Mouse (Mus musculus): ENCODE data around the gene Trem2. TPM values are rescaled to one million over a fixed set of nuclear protein-coding genes. Genes with fewer than 3 reads are reported as not detected.
A peak's percentile ranks its signal among the peaks of the same experiment; 100 is the strongest.

The Trem2 gene
- polyA plus RNA-seq, 1 experiment from 2014 or later, result 1.7 TPM

- Histone ChIP-seq H3K4me1 (replicated peaks) (no peaks in the 10 kb centered on the region), H3K4me3 (no peak overlapping the region), H3K4me2 (no peak overlapping the region), H3K9ac (no peak overlapping the region), H3K27ac (ENCODE audit: poor library complexity, severe bottlenecking) (no peak overlapping the region), H3K9me3 (replicated peaks) (no peaks in the 10 kb centered on the region), H3K27me3 (replicated peaks) (no peaks in the 10 kb centered on the region), H3K36me3 (no peaks in the 10 kb centered on the region)
- 86% methylated on average over 5 of the region's 5 CpGs for WGBS
- no peak for ATAC-seq (ENCODE audit: insufficient number of reproducible peaks, low FRiP score)
Observed at GRCm38 (mm10) chr17:48324258-48324657, 21.9 kb upstream of the Trem2 start.

- 84% methylated on average over 6 of the region's 6 CpGs for WGBS
- no peaks in the 10 kb centered on the region for H3K9me3 ChIP-seq (replicated peaks)
- no peak overlapping the region for H3K27ac ChIP-seq (ENCODE audit: poor library complexity, severe bottlenecking)
- no peak for ATAC-seq (ENCODE audit: insufficient number of reproducible peaks, low FRiP score)
- no peaks in the 10 kb centered on the region for H3K36me3 ChIP-seq
- no peaks in the 10 kb centered on the region for H3K4me1 ChIP-seq (replicated peaks)
- no peak overlapping the region for H3K9ac ChIP-seq
- H3K27me3 ChIP-seq (replicated peaks), result no peaks in the 10 kb centered on the region
- no peak overlapping the region for H3K4me3 ChIP-seq
- H3K4me2 ChIP-seq, result no peak overlapping the region
Observed at GRCm38 (mm10) chr17:48325093-48325492, 21.1 kb upstream of the Trem2 start.

GRCm38 (mm10) chr17:48325638-48326037, 20.6 kb upstream of the Trem2 start:
- 78% methylated on average over 11 of the region's 11 CpGs for WGBS

GRCm38 (mm10) chr17:48326656-48327055, 19.5 kb upstream of the Trem2 start:
- no peaks in the 10 kb centered on the region for H3K9me3 ChIP-seq (replicated peaks)
- H3K27ac ChIP-seq (ENCODE audit: poor library complexity, severe bottlenecking), result no peak overlapping the region
- H3K4me1 ChIP-seq (replicated peaks), result no peaks in the 10 kb centered on the region
- no peak for ATAC-seq (ENCODE audit: insufficient number of reproducible peaks, low FRiP score)
- no peak overlapping the region for H3K4me2 ChIP-seq
- no peaks in the 10 kb centered on the region for H3K27me3 ChIP-seq (replicated peaks)
- WGBS, result 68% methylated on average over 4 of the region's 4 CpGs
- H3K36me3 ChIP-seq, result no peaks in the 10 kb centered on the region
- no peak overlapping the region for H3K4me3 ChIP-seq
- H3K9ac ChIP-seq, result no peak overlapping the region

More at GRCm38 (mm10) chr17:48325638-48326037, 20.6 kb upstream of the Trem2 start:
- Histone ChIP-seq H3K9me3 (replicated peaks) (no peaks in the 10 kb centered on the region), H3K9ac (no peak overlapping the region), H3K4me3 (no peak overlapping the region), H3K27ac (ENCODE audit: poor library complexity, severe bottlenecking) (no peak overlapping the region), H3K27me3 (replicated peaks) (no peaks in the 10 kb centered on the region), H3K4me1 (replicated peaks) (no peaks in the 10 kb centered on the region), H3K36me3 (no peaks in the 10 kb centered on the region), H3K4me2 (no peak overlapping the region)
- ATAC-seq (ENCODE audit: insufficient number of reproducible peaks, low FRiP score), result no peak

GRCm38 (mm10) chr17:48332524-48332923, 13.7 kb upstream of the Trem2 start:
- H3K36me3 ChIP-seq, result no peaks in the 10 kb centered on the region
- 67% methylated on average over 2 of the region's 2 CpGs for WGBS
- H3K9ac ChIP-seq, result no peak overlapping the region
- no peaks in the 10 kb centered on the region for H3K9me3 ChIP-seq (replicated peaks)
- H3K4me1 ChIP-seq (replicated peaks), result 0 out of 2 replicates have a peak, but pooled peaks cover 4% of the 10 kb centered on the region
- H3K27ac ChIP-seq (ENCODE audit: poor library complexity, severe bottlenecking), result no peak overlapping the region
- no peaks in the 10 kb centered on the region for H3K27me3 ChIP-seq (replicated peaks)
- no peak for ATAC-seq (ENCODE audit: insufficient number of reproducible peaks, low FRiP score)
- no peak overlapping the region for H3K4me3 ChIP-seq
- no peak overlapping the region for H3K4me2 ChIP-seq

GRCm38 (mm10) chr17:48334186-48334585, 12.0 kb upstream of the Trem2 start:
- no peak overlapping the region for H3K27ac ChIP-seq (ENCODE audit: poor library complexity, severe bottlenecking)
- no peak for ATAC-seq (ENCODE audit: insufficient number of reproducible peaks, low FRiP score)
- H3K9ac ChIP-seq, result no peak overlapping the region
- no peak overlapping the region for H3K4me3 ChIP-seq
- 0 out of 2 replicates have a peak, but pooled peaks cover 4% of the 10 kb centered on the region for H3K4me1 ChIP-seq (replicated peaks)
- no peaks in the 10 kb centered on the region for H3K36me3 ChIP-seq
- 87% methylated on average over 4 of the region's 4 CpGs for WGBS
- no peak overlapping the region for H3K4me2 ChIP-seq
- H3K27me3 ChIP-seq (replicated peaks), result no peaks in the 10 kb centered on the region
- no peaks in the 10 kb centered on the region for H3K9me3 ChIP-seq (replicated peaks)

- H3K27me3 ChIP-seq (replicated peaks), result no peaks in the 10 kb centered on the region
- no peak overlapping the region for H3K27ac ChIP-seq (ENCODE audit: poor library complexity, severe bottlenecking)
Observed at GRCm38 (mm10) chr17:48336857-48337256, 9.3 kb upstream of the Trem2 start.

GRCm38 (mm10) chr17:48340267-48340666, 5.9 kb upstream of the Trem2 start:
- H3K27me3 ChIP-seq (replicated peaks), result no peaks in the 10 kb centered on the region
- no peaks in the 10 kb centered on the region for H3K9me3 ChIP-seq (replicated peaks)
- H3K4me3 ChIP-seq, result no peak overlapping the region
- H3K36me3 ChIP-seq, result no peaks in the 10 kb centered on the region
- no peak overlapping the region for H3K27ac ChIP-seq (ENCODE audit: poor library complexity, severe bottlenecking)
- no peak for ATAC-seq (ENCODE audit: insufficient number of reproducible peaks, low FRiP score)
- no peaks in the 10 kb centered on the region for H3K4me1 ChIP-seq (replicated peaks)
- WGBS, result 84% methylated on average over 1 of the region's 1 CpGs
- H3K4me2 ChIP-seq, result no peak overlapping the region
- no peak overlapping the region for H3K9ac ChIP-seq

More at GRCm38 (mm10) chr17:48336857-48337256, 9.3 kb upstream of the Trem2 start:
- Histone ChIP-seq H3K4me2 (no peak overlapping the region), H3K4me1 (replicated peaks) (0 out of 2 replicates have a peak, but pooled peaks cover 4% of the 10 kb centered on the region), H3K9ac (no peak overlapping the region), H3K4me3 (no peak overlapping the region), H3K9me3 (replicated peaks) (no peaks in the 10 kb centered on the region), H3K36me3 (no peaks in the 10 kb centered on the region)
- 0 out of 2 replicates have a peak, but pooled peaks have one; percentile 73 for ATAC-seq (ENCODE audit: insufficient number of reproducible peaks, low FRiP score)
- 2% methylated on average over 6 of the region's 6 CpGs for WGBS

GRCm38 (mm10) chr17:48341947-48342346, 4.3 kb upstream of the Trem2 start:
- peaks cover 2% of the 10 kb centered on the region; the same call in 1 of the 2 replicates for H3K27me3 ChIP-seq (replicated peaks)
- H3K4me3 ChIP-seq, result no peak overlapping the region
- no peak overlapping the region for H3K27ac ChIP-seq (ENCODE audit: poor library complexity, severe bottlenecking)
- no peaks in the 10 kb centered on the region for H3K36me3 ChIP-seq
- H3K4me2 ChIP-seq, result no peak overlapping the region
- 63% methylated on average over 3 of the region's 3 CpGs for WGBS
- no peaks in the 10 kb centered on the region for H3K9me3 ChIP-seq (replicated peaks)
- H3K9ac ChIP-seq, result no peak overlapping the region
- ATAC-seq (ENCODE audit: insufficient number of reproducible peaks, low FRiP score), result no peak
- H3K4me1 ChIP-seq (replicated peaks), result no peaks in the 10 kb centered on the region

GRCm38 (mm10) chr17:48343065-48343464, 3.1 kb upstream of the Trem2 start:
- no peak for ATAC-seq (ENCODE audit: insufficient number of reproducible peaks, low FRiP score)
- H3K4me1 ChIP-seq (replicated peaks), result no peaks in the 10 kb centered on the region
- H3K36me3 ChIP-seq, result no peaks in the 10 kb centered on the region
- no peaks in the 10 kb centered on the region for H3K9me3 ChIP-seq (replicated peaks)
- H3K9ac ChIP-seq, result no peak overlapping the region
- H3K4me2 ChIP-seq, result no peak overlapping the region
- H3K27ac ChIP-seq (ENCODE audit: poor library complexity, severe bottlenecking), result no peak overlapping the region
- H3K4me3 ChIP-seq, result no peak overlapping the region
- whole genome bisulfite sequencing, result 70% methylated on average over 2 of the region's 2 CpGs
- peaks cover 10% of the 10 kb centered on the region; the same call in 1 of the 2 replicates for H3K27me3 ChIP-seq (replicated peaks)

- peaks cover 10% of the 10 kb centered on the region; the same call in 1 of the 2 replicates for H3K27me3 ChIP-seq (replicated peaks)
- no peak overlapping the region for H3K4me3 ChIP-seq
- H3K36me3 ChIP-seq, result no peaks in the 10 kb centered on the region
- no peak for ATAC-seq (ENCODE audit: insufficient number of reproducible peaks, low FRiP score)
- no peaks in the 10 kb centered on the region for H3K4me1 ChIP-seq (replicated peaks)
- no peak overlapping the region for H3K4me2 ChIP-seq
- H3K9ac ChIP-seq, result no peak overlapping the region
- 69% methylated on average over 4 of the region's 4 CpGs for WGBS
- no peaks in the 10 kb centered on the region for H3K9me3 ChIP-seq (replicated peaks)
- H3K27ac ChIP-seq (ENCODE audit: poor library complexity, severe bottlenecking), result no peak overlapping the region
Observed at GRCm38 (mm10) chr17:48345824-48346223, 377 bp upstream of the Trem2 start.

- ATAC-seq (ENCODE audit: insufficient number of reproducible peaks, low FRiP score), result no peak
- WGBS, result 56% methylated on average over 4 of the region's 4 CpGs
- no peaks in the 10 kb centered on the region for H3K36me3 ChIP-seq
Observed at GRCm38 (mm10) chr17:48346834-48347233, 633 bp downstream of the Trem2 start.

More at GRCm38 (mm10) chr17:48346834-48347233, 633 bp downstream of the Trem2 start:
- peaks cover 10% of the 10 kb centered on the region; the same call in 1 of the 2 replicates for H3K27me3 ChIP-seq (replicated peaks)
- no peaks in the 10 kb centered on the region for H3K9me3 ChIP-seq (replicated peaks)
- no peak overlapping the region for H3K9ac ChIP-seq
- no peak overlapping the region for H3K4me3 ChIP-seq
- no peak overlapping the region for H3K27ac ChIP-seq (ENCODE audit: poor library complexity, severe bottlenecking)
- H3K4me1 ChIP-seq (replicated peaks), result no peaks in the 10 kb centered on the region
- H3K4me2 ChIP-seq, result no peak overlapping the region
